Mouse (Mus musculus) megakaryocyte, embryonic 14.5 days (primary cell): Measurements from ENCODE around the gene Rps5.

Experiments
- FLI1 ChIP-seq: IDR thresholded peaks from 2 replicates; pipeline ENCODE4 v1.6.1; 2012; ENCODE audit warnings: low read length, inconsistent platforms, mixed read lengths
- GATA1 ChIP-seq: IDR thresholded peaks from 3 replicates; pipeline ENCODE4 v1.6.1; 2012; ENCODE audit warnings: mixed read lengths, low read length, inconsistent platforms, borderline replicate concordance

DNA sequence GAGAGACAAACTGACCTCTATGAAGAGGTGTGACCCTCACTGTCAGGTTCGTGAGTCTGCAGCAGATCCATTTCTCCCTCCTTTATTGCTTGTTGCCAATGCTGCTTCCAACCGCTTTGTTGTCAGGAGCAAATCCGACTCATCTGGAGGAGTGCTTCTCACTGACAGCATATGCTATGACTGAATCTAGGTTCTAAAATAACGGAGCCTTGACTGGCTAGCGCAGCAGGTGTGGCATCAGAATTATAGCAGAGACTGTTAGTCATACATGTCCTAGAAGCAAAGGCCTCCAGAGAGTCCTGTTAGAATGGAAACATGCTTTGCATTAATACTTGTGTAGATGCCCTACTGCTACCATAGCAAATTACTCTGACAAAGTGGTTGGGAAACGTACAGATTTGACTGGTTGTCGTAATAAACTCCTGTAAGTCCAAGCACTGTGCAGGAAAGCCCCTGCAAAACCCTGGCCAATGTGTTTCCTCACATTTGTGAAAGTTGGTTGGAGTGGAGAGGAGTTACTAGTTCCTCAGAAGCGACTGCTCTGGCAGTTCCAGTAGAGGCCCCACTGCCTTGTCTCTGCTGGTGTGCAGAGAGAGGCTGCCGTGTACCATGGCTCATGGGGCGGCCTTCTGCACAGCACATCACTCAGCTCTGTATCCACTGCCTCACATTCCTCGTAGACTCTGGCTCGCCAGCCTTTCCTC, 35.4 kb upstream of the Rps5 start:
- TF ChIP-seq GATA1 (no peak), FLI1 (no peak)
